Mouse (Mus musculus) gastrocnemius, adult 8-10 months (tissue): Measurements from ENCODE around the gene Babam2. TPM values are rescaled to one million over a fixed set of nuclear protein-coding genes. Genes with fewer than 3 reads are reported as not detected.

Experiments
- DNase-seq, 2 experiments: peaks; one replicate each; pipeline ENCODE4 v3.0.0; 2022; ENCODE audit warnings: low spot score in 2 of 2
- total RNA-seq, 4 experiments: library from RNA; stranded (reverse); gene quantifications; 2 replicates each; pipeline ENCODE4 v1.2.4; 2022

Babam2 gene
- total RNA-seq, 4 experiments from 2014 or later: 32.9 to 34.2 (median 33.5) TPM

- DNase-seq: no peak
Measured at GRCm38 (mm10) chr5:31985021-31985420, 287.5 kb downstream of the Babam2 start.

- DNase-seq: no peak
Measured at GRCm38 (mm10) chr5:31987541-31988307, 290.2 kb downstream of the Babam2 start.

- DNase-seq: no peak
Measured at GRCm38 (mm10) chr5:31997189-31997954, 299.9 kb downstream of the Babam2 start.

GRCm38 (mm10) chr5:31998806-31999205, 301.3 kb downstream of the Babam2 start:
- DNase-seq: no peak

GRCm38 (mm10) chr5:32000076-32000475, 302.6 kb downstream of the Babam2 start:
- no peak for DNase-seq

GRCm38 (mm10) chr5:32001266-32001665, 303.8 kb downstream of the Babam2 start:
- DNase-seq: no peak

GRCm38 (mm10) chr5:32001771-32002170, 304.3 kb downstream of the Babam2 start:
- DNase-seq: no peak

DNA sequence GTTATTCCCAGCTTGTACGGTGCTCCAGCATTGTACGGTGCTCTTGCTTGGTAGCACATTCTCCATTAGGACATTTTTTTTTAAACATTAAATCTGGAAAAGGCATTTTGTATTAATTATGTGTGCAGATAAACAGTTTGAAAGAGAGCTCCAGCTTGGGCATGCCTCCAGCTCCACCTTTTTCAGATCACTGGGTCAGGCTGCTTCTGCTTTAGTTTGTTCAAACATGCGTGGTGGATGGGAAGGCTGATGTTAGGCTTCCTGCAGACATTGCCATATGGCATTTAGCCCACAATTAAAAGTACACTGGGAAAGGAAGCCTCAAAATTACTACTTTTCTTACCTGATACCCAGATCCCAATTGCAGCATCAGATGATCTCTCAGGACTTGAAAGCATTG, 310.9 kb downstream of the Babam2 start:
- no peak for DNase-seq

- DNase-seq: no peak
Measured at GRCm38 (mm10) chr5:32010056-32010455, 312.6 kb downstream of the Babam2 start.

GRCm38 (mm10) chr5:32013053-32013452, 315.6 kb downstream of the Babam2 start:
- DNase-seq: no peak

DNA sequence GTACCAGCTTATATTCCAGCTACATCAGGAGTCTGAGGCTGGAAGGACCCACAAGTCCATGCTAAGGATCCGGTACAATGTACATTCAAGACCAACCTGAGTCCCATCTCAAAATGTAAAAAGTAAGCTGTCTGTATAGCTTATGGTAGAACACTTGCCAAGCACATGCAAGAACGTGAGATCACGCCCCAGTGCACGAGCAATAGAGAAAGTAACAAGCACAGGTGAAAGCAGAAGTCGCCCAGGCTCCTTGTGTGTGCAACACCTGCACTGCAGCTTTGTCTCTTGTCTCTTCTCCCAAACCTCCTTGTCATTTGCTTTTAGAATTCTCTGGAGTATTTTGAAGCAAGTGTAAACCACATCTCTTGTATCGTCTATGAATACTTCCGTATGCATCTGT, 317.3 kb downstream of the Babam2 start:
- no peak for DNase-seq

GRCm38 (mm10) chr5:32015949-32016478, 318.5 kb downstream of the Babam2 start:
- no peak for DNase-seq

- DNase-seq: no peak
Measured at GRCm38 (mm10) chr5:32017686-32018085, 320.2 kb downstream of the Babam2 start.

DNA sequence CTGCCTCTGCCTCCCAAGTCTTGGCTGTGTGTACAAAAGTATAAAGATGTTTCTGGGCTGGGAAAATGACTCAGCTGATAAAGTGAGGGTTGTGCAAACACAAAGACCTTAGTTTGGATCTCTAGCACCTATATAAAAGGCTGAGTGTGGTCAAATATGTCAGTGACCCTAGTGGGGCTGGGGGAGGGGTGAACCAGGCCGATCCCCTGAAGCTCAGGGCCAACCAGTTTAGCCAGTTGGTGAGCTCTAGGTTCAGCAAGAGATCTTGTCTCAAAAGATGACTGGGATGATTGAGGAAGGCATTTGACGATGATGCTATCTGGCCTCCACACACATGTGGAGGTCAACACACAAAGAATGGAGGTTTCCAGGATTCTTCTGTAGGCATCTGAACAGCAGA, 320.8 kb downstream of the Babam2 start:
- DNase-seq: no peak

GRCm38 (mm10) chr5:32029834-32030433, 332.4 kb downstream of the Babam2 start:
- no peak for DNase-seq

GRCm38 (mm10) chr5:32033185-32033584, 335.7 kb downstream of the Babam2 start:
- no peak for DNase-seq

GRCm38 (mm10) chr5:32033621-32034020, 336.1 kb downstream of the Babam2 start:
- DNase-seq: no peak

DNA sequence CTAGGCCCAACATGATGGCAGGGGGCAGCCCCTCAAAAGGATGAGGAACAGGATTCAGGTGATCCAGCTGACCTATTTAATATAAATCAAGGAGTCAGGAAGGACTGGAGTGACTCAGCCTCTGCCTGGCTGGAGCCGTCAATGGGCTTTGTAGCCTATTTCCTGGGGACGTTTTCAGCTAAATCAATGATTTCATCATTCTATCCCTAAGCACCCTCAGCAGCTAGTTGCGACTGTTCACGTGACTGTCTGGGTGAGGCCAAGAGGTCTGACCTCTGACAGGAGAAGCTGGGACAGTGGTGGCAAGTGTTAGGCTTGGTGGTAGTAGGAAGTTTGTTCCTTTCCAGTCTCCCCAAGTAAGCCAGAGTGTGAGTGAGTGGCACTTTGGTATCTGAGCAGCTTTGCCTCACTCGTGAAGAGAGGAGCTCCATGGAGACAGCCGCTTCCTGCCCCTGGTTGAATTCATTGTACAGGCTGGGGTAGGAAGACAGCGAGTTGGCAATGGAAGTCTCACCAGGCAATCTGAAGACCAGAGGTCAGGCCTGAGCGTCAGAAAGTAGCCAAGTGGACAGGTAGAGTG, 337.1 kb downstream of the Babam2 start:
- DNase-seq: no peak

DNA sequence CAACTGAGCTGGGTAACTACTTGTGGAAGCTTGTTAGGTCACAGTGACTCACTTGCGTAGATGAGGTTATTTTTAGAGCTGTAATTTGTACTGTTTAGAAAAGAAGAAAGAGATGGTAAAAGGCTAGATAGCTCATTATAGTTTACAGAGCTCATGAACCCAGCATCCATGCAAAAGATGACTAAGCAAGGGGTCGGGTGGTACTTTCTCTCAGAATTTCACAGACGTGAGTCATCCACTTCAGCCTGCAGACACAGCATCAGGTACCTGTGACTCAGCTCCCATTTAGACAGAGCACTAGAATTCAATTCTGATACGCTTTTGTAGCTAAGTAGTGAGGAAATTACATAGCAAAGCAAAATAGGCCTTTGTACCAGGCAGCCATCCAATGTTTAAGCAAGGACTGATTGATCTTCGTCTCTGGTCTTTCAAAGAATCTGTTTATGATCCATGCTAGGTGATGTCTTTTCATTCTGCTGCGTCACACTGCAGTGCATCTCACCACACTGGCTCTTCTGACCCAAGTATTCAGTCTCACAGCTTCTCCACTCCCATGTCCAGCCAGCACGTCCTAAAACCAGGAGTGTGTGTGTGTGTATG, 338.3 kb downstream of the Babam2 start:
- no peak for DNase-seq

DNA sequence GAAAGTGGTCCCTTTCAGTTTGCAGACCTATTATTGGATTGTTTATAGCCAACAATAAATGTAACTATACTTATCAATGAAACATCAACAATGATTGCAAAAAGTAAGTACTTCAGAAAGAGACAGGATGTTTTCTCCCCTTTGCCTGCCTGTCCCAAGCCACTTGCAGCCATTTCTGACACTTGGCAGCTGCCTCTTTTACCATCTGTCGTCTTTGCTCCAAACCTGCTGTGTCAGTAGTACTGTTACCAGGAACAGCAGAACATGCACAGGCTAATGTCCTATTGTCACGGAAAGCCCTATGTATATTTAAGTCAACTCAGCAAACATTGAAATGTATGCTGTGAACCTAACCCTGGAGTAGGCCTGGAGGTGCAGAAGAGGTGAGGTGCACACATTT, 339.4 kb downstream of the Babam2 start:
- no peak for DNase-seq

GRCm38 (mm10) chr5:32037546-32037945, 340.1 kb downstream of the Babam2 start:
- DNase-seq: no peak
